Mouse (Mus musculus): Measurements from ENCODE around the gene St6galnac5. TPM values are rescaled to one million over a fixed set of nuclear protein-coding genes. Genes with fewer than 3 reads are reported as not detected.
A peak's percentile ranks its signal among the peaks of the same experiment; 100 is the strongest.

Gene St6galnac5
- polyA plus RNA-seq, 1 experiment from 2014 or later: 0.11 TPM

- H3K27ac ChIP-seq (ENCODE audit: low read length): no peak overlapping the region
- no peak overlapping the region for H3K9ac ChIP-seq (ENCODE audit: low read length)
- WGBS: 68% methylated on average over 4 of the region's 4 CpGs
- H3K27me3 ChIP-seq (ENCODE audit: control insufficient read depth, insufficient read depth, low read length): no peaks in the 10 kb centered on the region; the same call in 1 of the 2 replicates
- no peak for ATAC-seq (replicated peaks; ENCODE audit: extremely low read depth, insufficient read depth, low FRiP score)
- no peaks in the 10 kb centered on the region for H3K4me1 ChIP-seq (ENCODE audit: control insufficient read depth, insufficient read depth, low read length)
- H3K36me3 ChIP-seq (ENCODE audit: control insufficient read depth, insufficient read depth): no peaks in the 10 kb centered on the region
- H3K9me3 ChIP-seq (replicated peaks; ENCODE audit: control insufficient read depth, low read length): peaks cover 4% of the 10 kb centered on the region
- H3K4me3 ChIP-seq (ENCODE audit: low read length): no peak overlapping the region
- H3K4me2 ChIP-seq (ENCODE audit: low read depth, low read length): no peak overlapping the region
Measured at GRCm38 (mm10) chr3:152956771-152957170, 25.3 kb downstream of the St6galnac5 start.

- no peak for ATAC-seq (replicated peaks; ENCODE audit: extremely low read depth, insufficient read depth, low FRiP score)
- Histone ChIP-seq H3K27me3 (ENCODE audit: control insufficient read depth, insufficient read depth, low read length) (no peaks in the 10 kb centered on the region; the same call in 1 of the 2 replicates), H3K4me3 (ENCODE audit: low read length) (no peak overlapping the region), H3K9me3 (replicated peaks; ENCODE audit: control insufficient read depth, low read length) (peaks cover 4% of the 10 kb centered on the region), H3K4me2 (ENCODE audit: low read depth, low read length) (no peak overlapping the region), H3K27ac (ENCODE audit: low read length) (no peak overlapping the region), H3K4me1 (ENCODE audit: control insufficient read depth, insufficient read depth, low read length) (no peaks in the 10 kb centered on the region), H3K9ac (ENCODE audit: low read length) (no peak overlapping the region), H3K36me3 (ENCODE audit: control insufficient read depth, insufficient read depth) (no peaks in the 10 kb centered on the region)
- WGBS: 54% methylated on average over 5 of the region's 5 CpGs
Measured at GRCm38 (mm10) chr3:152956038-152956437, 26.0 kb downstream of the St6galnac5 start.

DNA sequence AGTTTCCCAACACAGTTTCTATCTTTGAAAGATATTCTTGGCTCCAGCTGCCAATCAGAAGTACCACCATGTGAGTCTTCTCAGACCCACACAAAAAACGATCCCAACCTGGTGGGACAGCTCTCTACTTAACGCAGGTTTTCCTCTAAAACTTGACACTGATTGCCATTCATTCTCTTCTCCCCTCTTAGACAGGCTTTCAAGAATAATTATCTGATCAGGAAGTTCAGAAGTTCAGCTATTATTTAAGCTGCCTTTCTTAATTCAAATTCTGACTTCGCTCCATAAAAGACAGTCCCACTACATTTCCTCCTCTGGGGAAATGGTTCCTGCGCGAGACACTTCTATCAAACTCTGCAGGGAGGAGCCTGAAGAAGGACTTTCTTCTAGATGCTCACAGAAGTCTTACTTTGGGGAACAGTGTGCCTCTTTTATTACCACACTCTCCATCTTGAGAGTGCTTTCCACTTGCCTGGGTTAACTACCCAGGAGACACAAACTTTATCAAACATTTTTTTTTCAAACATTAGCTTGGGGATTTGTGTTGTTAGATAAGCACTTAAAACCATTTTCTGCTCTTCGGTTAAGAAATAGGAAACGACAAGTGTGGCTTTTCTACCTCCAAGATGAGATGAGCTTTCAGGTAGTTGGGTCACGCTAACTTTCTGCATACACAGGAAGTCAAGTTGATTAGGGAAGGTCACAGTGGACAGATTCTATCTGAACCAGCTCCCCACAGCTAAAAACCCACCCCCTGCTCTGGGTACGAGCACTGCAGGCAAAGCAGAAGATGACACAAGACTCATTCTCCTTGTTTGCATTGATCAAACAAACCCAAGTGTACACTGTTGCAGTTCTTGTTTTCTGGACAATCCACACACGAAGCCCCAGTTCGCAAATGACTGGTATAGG is 30.2 kb downstream of the St6galnac5 start:
- H3K4me3 ChIP-seq (ENCODE audit: low read length): no peak overlapping the region
- no peaks in the 10 kb centered on the region; the same call in 1 of the 2 replicates for H3K27me3 ChIP-seq (ENCODE audit: control insufficient read depth, insufficient read depth, low read length)
- no peak for ATAC-seq (replicated peaks; ENCODE audit: extremely low read depth, insufficient read depth, low FRiP score)
- H3K4me1 ChIP-seq (ENCODE audit: control insufficient read depth, insufficient read depth, low read length): no peaks in the 10 kb centered on the region
- no peak overlapping the region for H3K4me2 ChIP-seq (ENCODE audit: low read depth, low read length)
- WGBS: 62% methylated on average over 11 of the region's 11 CpGs
- no peak overlapping the region for H3K9ac ChIP-seq (ENCODE audit: low read length)
- H3K9me3 ChIP-seq (replicated peaks; ENCODE audit: control insufficient read depth, low read length): no peaks in the 10 kb centered on the region; the same call in 1 of the 2 replicates
- H3K27ac ChIP-seq (ENCODE audit: low read length): no peak overlapping the region
- no peaks in the 10 kb centered on the region for H3K36me3 ChIP-seq (ENCODE audit: control insufficient read depth, insufficient read depth)

- Histone ChIP-seq H3K27ac (ENCODE audit: low read length) (no peak overlapping the region), H3K4me1 (ENCODE audit: control insufficient read depth, insufficient read depth, low read length) (no peaks in the 10 kb centered on the region), H3K9ac (ENCODE audit: low read length) (no peak overlapping the region), H3K4me2 (ENCODE audit: low read depth, low read length) (no peak overlapping the region), H3K27me3 (ENCODE audit: control insufficient read depth, insufficient read depth, low read length) (no peaks in the 10 kb centered on the region; the same call in 1 of the 2 replicates), H3K36me3 (ENCODE audit: control insufficient read depth, insufficient read depth) (no peaks in the 10 kb centered on the region), H3K4me3 (ENCODE audit: low read length) (no peak overlapping the region), H3K9me3 (replicated peaks; ENCODE audit: control insufficient read depth, low read length) (no peaks in the 10 kb centered on the region; the same call in 1 of the 2 replicates)
- no peak for ATAC-seq (replicated peaks; ENCODE audit: extremely low read depth, insufficient read depth, low FRiP score)
- WGBS: 90% methylated on average over 9 of the region's 9 CpGs
Measured at GRCm38 (mm10) chr3:152950914-152951313, 31.1 kb downstream of the St6galnac5 start.

DNA sequence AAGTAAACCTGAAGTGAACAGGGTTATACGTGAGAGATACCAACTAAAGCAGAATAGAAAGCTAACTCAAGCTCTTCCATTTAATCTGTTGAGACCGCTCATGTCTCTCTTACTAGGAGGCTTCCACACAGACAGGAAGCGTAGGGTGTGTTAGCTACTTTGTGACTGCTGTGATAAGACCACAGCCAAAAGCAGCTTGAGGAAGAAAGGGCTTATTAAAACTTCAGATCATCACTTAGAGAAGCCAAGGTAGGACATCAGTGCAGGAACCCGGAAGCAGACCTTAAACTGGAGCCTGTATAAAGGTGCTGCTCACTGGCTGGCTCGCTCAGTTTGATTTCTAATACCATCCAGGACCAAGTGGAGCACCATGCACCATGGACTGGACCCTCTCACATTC is 31.7 kb downstream of the St6galnac5 start:
- Histone ChIP-seq H3K27me3 (ENCODE audit: control insufficient read depth, insufficient read depth, low read length) (no peaks in the 10 kb centered on the region; the same call in 1 of the 2 replicates), H3K27ac (ENCODE audit: low read length) (peak overlapping the region; percentile 28; the same call in 1 of the 2 replicates), H3K4me2 (ENCODE audit: low read depth, low read length) (no peak overlapping the region), H3K36me3 (ENCODE audit: control insufficient read depth, insufficient read depth) (no peaks in the 10 kb centered on the region), H3K4me3 (ENCODE audit: low read length) (no peak overlapping the region), H3K9me3 (replicated peaks; ENCODE audit: control insufficient read depth, low read length) (no peaks in the 10 kb centered on the region; the same call in 1 of the 2 replicates), H3K9ac (ENCODE audit: low read length) (no peak overlapping the region), H3K4me1 (ENCODE audit: control insufficient read depth, insufficient read depth, low read length) (no peaks in the 10 kb centered on the region)
- ATAC-seq (replicated peaks; ENCODE audit: extremely low read depth, insufficient read depth, low FRiP score): no peak; the same call in 1 of the 2 replicates
- WGBS: 83% methylated on average over 5 of the region's 5 CpGs

GRCm38 (mm10) chr3:152949233-152949777 is 32.7 kb downstream of the St6galnac5 start:
- Histone ChIP-seq H3K9ac (ENCODE audit: low read length) (no peak overlapping the region), H3K36me3 (ENCODE audit: control insufficient read depth, insufficient read depth) (no peaks in the 10 kb centered on the region), H3K27ac (ENCODE audit: low read length) (no peak overlapping the region), H3K4me3 (ENCODE audit: low read length) (no peak overlapping the region), H3K27me3 (ENCODE audit: control insufficient read depth, insufficient read depth, low read length) (no peaks in the 10 kb centered on the region; the same call in 1 of the 2 replicates), H3K4me1 (ENCODE audit: control insufficient read depth, insufficient read depth, low read length) (no peaks in the 10 kb centered on the region), H3K4me2 (ENCODE audit: low read depth, low read length) (no peak overlapping the region), H3K9me3 (replicated peaks; ENCODE audit: control insufficient read depth, low read length) (no peaks in the 10 kb centered on the region; the same call in 1 of the 2 replicates)
- 83% methylated on average over 15 of the region's 15 CpGs for WGBS
- no peak for ATAC-seq (replicated peaks; ENCODE audit: extremely low read depth, insufficient read depth, low FRiP score)

DNA sequence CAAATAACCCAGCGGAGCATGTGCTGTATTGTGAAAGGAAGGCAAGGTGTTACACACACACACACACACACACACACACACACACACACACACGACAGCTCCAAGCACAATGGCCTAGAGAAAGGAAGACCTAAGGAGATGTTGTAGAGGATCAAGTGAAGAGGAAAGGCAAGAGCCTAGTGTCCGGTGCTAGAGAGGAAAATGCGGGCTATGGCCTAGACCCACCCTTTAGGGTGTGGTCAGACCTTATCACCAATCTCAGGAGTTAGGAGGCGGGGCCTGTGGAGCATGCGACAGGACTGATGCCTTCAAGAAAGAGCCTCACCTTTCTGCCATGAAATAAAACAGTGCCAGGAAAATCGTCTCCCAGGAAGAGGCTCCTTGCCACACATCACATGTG is 33.5 kb downstream of the St6galnac5 start:
- Histone ChIP-seq H3K27me3 (ENCODE audit: control insufficient read depth, insufficient read depth, low read length) (no peaks in the 10 kb centered on the region), H3K9me3 (replicated peaks; ENCODE audit: control insufficient read depth, low read length) (no peaks in the 10 kb centered on the region; the same call in 1 of the 2 replicates), H3K36me3 (ENCODE audit: control insufficient read depth, insufficient read depth) (no peaks in the 10 kb centered on the region), H3K27ac (ENCODE audit: low read length) (no peak overlapping the region), H3K4me2 (ENCODE audit: low read depth, low read length) (no peak overlapping the region), H3K9ac (ENCODE audit: low read length) (no peak overlapping the region), H3K4me3 (ENCODE audit: low read length) (no peak overlapping the region), H3K4me1 (ENCODE audit: control insufficient read depth, insufficient read depth, low read length) (no peaks in the 10 kb centered on the region)
- ATAC-seq (replicated peaks; ENCODE audit: extremely low read depth, insufficient read depth, low FRiP score): 0 out of 2 replicates have a peak, but pooled peaks have one; percentile 5
- WGBS: 79% methylated on average over 7 of the region's 7 CpGs

DNA sequence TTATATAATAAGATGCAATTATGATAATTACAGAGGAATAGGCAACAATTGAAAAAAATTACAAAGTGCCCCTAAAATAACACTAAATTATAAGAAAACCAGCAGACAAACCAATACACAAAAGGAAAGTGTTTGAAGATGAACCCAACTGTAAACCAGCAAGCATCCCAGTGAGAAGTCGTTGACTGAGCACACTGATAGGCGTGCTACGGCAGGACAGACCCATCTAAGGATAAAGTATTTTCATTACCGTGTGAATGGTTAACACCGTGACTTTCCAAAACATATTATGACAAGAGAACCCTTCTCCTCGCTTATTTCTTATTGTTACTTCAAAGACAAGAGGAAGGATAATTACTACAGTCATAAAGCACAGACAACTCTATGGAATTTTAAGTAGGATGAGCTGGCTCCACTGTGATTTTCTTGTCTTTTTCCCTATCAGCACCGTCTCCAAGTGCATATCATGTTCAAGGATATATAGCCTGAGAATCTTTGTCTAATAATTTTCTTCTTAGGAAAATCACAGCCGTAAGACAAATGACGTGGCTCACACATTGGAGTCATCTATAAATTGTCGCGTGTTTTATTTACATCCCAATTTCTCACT is 34.9 kb downstream of the St6galnac5 start:
- ATAC-seq (replicated peaks; ENCODE audit: extremely low read depth, insufficient read depth, low FRiP score): no peak
- Histone ChIP-seq H3K27me3 (ENCODE audit: control insufficient read depth, insufficient read depth, low read length) (no peaks in the 10 kb centered on the region), H3K4me2 (ENCODE audit: low read depth, low read length) (no peak overlapping the region), H3K4me1 (ENCODE audit: control insufficient read depth, insufficient read depth, low read length) (no peaks in the 10 kb centered on the region), H3K4me3 (ENCODE audit: low read length) (no peak overlapping the region), H3K36me3 (ENCODE audit: control insufficient read depth, insufficient read depth) (no peaks in the 10 kb centered on the region), H3K9me3 (replicated peaks; ENCODE audit: control insufficient read depth, low read length) (no peaks in the 10 kb centered on the region; the same call in 1 of the 2 replicates), H3K9ac (ENCODE audit: low read length) (no peak overlapping the region), H3K27ac (ENCODE audit: low read length) (no peak overlapping the region)
- 82% methylated on average over 11 of the region's 11 CpGs for WGBS

All from heart, embryonic 16.5 days (tissue).